Mouse (Mus musculus): ENCODE measurements around the gene Enkur.
"Not testable (repeated sequence)": the region's sequence is repeated elsewhere in the genome, so short reads cannot be mapped to it uniquely, and the experiment has no call there.

Gene Enkur

DNA sequence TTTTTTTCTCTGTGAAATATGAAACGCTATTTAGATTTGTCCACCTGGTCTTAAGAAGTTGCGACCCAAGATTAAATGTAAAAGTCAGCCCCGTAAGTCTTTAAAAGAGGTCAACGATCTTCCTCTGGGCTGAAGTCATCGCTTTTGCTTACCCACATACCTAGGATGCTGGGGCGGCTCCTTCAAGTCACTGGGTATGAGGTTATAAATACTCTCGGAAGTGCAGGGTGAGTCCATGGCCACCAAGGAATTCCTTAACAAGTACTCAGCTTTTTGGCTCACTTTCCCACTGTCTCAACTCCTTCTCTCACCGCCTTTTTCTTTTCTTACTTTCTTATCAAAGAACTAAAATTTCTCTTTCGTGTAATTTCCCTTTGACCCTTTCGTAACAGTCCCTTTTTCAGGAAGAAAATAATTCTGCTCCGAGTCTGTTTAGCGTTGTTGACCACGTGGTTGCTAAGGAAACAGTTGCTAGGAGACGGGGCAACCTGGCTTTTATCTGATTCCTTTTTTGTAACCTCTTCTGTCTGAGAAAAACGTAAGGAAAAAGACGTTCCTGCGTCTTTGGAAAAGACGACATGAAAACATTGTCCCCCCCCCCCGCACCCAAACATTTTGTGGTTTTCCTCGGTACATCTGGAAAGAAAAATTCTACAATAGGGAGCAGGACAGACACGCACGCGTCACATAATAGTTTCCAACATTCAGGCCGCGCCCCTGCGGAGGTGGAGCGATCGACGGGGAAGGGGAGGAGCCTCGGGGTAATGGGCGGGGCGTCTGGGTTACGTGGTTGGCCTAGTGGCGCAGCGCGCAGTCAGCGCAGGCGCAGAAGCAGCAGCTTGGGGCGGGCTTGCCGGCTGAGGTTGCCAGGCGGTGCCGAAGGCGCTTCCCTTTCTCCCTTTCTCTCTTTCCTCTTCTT, at the start of gene Enkur, which contains the start of gene Thnsl1:
TSS of gene Enkur (minus strand) at position 454 of the 919 bp plus-strand sequence.
TSS of gene Thnsl1 (plus strand) at position 813 of the 919 bp plus-strand sequence.
- DNase-seq (ENCODE audit: low spot score): peak; percentile 97

DNA sequence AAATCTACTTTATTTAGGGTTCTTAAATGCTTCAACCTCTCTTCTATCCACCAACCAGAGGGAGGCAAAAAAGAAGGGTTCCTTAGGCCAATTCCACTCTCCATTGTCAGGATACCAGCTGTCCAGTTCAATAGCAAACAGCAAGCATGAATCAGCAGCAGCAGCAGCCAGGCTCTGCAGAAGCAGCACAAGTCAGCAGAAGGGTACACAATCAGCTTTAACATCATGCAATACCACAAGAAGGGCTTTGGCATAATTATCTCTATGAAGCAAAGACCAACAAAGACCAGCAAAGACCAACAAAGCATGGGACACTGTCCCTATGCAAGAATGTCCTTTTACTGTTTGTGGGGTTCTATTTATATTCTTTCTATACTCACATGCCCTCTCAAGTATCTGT, 49.1 kb upstream of the Enkur start:
- no peak for DNase-seq (ENCODE audit: low spot score)

DNA sequence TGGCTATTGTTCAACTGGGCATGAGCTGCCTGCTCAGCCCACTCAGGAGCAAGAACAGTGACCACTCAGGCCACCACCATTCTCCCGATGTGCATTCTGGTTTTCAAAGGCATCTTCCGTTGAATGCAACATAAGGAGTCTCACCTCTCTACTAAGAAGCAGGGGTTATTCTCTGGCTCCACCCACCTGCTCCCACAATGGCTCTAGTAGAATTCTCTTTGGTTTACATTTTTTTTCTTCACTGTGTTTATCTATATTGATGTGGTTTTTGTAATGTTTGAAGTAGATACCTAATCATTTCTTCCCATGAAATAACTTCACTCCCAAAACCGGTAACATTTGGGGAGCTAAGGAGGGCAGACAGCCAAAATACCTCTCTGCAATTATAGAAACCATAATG, 48.5 kb upstream of the Enkur start:
- no peak for DNase-seq (ENCODE audit: low spot score)

DNA sequence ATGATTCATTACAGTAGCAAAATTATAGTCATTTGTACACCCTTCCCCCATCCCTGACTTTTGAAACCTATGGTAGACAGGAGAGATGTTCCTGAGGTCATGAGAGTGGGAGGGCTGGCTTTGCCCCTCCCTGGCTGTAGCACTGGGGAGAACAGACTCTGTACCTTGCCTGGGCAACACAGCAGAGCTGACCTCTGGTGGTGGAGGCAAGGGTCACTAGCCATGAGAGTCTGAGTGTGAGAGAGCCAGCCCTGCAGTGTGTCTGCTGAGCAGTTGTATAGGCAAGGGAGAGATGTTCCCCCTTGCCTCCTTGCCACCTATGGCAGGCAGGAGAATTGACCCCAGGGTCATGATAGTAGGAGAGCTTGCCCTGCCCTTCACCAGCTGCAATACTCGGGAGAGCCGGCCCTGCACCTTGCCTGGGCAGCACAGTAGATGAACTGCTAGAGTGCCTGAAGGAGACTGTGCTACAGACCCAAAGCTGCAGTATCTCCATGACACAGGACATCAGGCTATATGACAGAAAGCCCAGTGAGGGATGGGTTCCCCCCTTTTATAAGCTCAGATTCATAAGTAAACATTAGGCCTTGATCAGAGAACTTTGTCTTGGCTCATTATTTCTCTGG, 40.4 kb upstream of the Enkur start:
- no peak for DNase-seq (ENCODE audit: low spot score)

DNA sequence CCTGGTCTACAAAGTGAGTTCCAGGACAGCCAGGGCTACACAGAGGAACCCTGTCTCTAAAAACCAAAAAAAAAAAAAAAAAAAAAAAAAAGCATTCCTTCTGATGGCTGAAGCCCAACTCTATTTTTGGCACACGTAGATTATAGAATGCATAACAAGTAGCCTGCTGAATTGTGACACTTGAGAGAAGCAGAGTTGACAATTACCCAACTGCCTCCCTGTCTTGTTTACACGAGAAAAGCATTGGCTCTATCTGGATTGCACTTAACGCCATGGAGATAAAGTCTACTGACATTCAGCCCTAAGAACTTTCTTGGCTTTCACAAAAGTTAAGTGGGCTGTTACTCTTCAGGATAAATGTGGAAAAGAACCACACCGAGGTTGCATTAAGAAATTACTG, 39.8 kb upstream of the Enkur start:
- no peak for DNase-seq (ENCODE audit: low spot score)

DNA sequence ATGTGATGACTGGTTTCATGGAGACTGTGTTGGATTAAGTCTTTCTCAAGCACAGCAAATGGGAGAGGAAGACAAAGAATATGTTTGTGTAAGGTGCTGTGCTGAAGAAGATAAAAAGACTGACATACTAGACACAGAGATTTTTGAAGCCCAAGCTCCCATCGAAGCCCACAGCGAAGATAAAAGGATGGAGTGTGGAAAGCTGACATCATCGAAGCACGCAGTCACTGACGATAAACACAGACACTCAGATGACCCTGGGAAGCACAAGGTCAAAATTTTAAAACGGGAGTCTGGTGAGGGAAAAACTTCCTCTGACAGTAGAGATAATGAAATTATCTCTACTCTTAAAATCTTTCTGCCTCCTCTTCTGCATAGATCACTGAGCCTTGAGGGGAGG, 38.9 kb upstream of the Enkur start:
- not testable (repeated sequence) for DNase-seq (ENCODE audit: low spot score)

DNA sequence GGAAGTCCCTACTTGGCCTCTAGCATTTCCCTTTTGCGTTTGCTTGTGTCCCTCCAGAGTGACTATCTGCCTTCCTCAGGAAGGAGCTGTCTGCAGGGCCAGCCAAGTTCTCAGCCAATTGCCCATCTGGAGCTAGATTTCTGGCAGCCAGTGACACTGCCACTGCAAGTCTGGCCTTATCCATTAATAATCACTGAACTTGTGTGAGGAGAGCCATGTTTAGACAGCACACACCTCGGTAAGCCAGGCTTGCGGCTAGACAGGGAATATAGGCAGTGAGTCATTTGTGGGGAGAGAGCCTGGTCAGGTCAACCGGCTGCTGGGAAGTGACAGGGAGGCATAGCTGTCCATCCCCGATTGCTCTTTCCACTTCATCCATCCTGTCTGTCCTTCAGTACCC, 31.7 kb upstream of the Enkur start:
- DNase-seq (ENCODE audit: low spot score): no peak

DNA sequence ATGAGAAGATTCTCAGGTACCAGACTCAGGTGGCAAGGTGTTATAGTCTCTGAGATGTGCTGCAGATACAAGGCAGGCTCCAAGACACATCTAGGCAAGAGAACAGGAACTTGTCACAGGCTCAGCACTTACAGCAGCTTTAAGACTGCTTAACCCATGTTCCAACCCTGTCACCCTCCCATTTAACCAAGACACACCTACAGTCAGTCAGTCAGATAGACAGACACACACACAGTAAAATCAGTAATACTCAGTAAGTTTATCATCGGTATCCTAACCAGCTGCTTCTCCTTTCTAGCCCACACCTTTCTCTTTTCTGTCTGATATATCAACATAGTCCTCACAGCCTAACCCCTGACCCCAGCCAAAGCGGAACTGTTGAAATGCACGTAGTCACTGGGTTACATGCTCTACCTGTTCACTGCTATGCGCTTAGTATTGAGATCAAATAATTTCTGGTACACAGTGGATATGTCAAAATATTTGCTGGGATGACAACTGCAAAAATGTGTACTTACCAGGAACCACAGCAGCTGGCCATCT, 30.8 kb upstream of the Enkur start:
- no peak for DNase-seq (ENCODE audit: low spot score)

DNA sequence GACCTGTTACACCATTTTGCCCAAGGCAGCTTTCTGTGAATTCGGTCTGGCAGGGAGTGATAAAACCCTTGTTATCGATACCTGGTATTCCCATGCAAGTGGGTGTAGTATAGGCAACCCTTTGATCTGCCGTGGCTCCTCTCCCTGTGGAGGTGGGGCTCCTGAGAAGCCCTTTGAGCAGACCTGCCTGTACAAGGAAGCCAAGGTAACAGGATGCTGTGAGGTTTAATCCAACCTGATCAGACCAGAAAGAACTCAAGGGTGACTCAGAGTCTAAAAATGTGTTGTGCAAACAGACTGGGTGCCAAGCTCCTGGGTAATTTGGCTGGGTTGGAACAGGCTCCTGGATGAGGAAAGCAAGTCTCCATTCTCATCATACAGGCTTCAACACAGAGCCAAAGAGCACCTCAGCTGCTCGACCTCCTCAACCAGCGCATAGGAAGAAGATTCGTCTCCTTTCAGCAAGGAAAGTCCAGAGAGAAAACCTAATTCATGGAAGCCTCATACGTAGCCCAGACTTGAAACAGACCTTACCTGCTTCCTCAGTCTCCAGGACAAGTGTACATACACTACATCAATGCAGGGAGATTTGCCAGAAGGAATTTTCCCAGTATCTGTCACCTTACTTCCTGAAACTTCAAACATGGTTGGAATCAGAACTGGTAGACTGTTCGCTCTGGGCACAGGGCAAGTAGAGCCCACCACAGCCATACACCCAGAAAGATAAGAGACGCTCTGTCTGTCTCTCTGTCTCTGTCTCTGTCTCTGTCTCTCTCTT, 29.9 kb upstream of the Enkur start:
- DNase-seq (ENCODE audit: low spot score): peak; percentile 5

DNA sequence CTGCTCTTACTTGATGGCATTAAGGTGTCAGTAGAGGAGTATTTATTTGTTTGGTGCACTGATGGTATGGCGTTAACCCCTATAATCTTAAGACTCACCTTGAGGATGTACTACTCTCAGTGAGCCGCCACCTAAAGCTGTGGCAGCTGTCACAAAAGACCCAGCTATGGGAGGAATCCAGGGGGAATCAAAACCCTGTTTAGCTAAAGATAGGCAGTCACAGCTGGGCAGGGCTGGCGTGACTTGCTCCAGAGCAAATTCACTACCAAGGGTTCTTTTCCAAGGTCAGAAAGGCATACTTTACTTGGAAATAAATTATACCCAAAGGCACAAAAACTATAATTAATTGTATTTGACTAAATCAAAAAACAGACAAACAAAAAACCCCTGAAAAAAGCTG, 26.0 kb upstream of the Enkur start:
- DNase-seq (ENCODE audit: low spot score): no peak

DNA sequence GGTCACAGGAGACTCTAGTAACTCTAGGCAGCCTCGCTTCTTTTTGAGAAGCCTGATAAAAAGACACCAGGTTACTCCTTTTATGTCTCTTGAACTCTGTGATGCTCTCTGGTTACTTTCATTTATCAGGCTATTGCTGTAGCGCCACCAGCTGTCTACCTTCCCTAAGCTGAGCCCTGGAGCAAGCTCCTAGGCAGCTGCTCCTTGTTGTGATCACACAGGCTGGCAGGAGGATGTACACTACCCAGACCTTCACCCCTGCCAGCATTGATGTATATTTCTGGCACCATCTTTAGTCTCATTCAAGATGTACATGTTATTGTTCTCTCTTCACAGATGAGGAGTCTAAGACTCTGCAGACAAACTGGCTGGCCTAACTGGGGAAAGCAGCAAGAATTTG, 25.1 kb upstream of the Enkur start:
- no peak for DNase-seq (ENCODE audit: low spot score)

DNA sequence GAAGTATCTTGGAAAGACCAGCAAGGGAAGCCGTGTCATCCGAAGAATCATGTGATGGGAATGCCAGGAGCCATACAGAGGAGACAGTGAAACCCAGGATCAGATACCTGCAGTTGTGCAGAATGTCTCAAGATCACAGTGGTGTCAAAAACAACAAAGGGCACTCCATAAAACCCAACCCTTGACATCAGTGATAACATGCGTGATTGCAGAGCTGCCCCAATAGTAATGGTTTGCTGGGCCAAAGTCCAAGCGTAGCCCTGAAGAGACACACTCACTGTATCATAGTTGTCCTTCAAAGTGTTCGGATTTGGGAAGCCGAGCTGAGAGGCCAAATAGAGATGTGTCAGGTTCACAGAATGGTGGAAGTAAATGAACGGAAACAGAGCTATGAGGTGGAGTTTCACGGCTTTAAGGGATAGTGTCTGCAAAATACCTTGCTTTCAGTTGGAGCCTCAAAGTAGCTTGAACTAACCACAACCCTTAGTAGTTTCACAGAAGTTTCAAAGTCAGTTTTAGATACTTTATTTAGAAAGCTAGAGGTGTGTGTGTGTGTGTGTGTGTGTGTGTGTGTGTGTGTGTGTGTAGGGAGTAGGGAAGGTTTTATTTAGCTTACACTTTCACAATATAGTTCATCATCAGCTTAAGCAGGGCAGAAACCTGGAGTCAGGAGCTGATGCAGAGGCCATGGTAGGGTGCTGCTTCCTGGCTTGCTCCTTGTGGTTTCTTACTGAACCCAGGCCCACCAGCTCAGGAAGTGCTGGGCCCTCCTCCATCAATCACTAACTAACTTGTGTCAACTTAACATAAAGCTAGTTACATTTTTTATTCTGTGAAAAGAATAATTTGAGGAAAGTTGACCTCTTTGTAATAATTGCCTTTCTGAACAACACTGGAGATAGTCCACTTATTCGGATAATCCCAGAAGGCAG, 17.6 kb upstream of the Enkur start:
- DNase-seq (ENCODE audit: low spot score): no peak

DNA sequence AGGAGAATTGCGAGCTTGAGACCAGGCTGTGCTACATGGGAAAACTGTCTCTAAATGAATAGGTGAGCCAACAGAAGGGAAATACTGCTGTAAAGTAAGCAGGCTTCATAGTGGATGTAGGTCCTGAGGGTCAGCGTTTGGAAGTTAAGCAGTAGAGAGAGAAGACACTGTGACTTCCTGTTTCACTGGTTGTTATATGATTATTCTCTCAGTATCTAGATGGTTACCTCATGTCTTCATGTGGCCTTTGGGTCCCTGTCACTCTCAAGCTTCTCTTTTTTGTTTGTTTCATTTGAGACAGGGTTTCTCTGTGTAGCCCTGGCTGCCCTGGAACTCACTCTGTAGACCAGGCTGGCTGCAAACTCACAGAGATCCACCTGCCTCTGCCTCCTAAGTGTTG, 10.1 kb upstream of the Enkur start:
- no peak for DNase-seq (ENCODE audit: low spot score)

DNA sequence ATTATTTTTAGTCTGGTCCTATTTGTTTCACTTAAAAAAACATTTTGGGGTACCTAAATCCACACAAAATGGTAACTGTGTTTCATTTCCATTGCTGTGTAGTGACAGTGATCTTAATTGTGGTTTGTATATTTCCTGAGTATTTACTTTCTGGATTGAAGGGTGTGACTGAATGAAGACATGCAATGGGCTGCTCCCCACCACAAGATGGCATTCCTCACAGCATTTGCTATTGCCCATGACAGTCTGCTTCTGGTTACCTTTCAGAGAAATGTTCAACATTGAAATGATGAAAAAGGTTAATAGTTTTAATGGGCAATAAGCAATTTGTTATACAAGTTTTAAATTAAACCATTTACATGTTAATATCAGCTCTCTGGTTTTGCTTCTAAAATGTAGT, 9.2 kb upstream of the Enkur start:
- no peak for DNase-seq (ENCODE audit: low spot score)

DNA sequence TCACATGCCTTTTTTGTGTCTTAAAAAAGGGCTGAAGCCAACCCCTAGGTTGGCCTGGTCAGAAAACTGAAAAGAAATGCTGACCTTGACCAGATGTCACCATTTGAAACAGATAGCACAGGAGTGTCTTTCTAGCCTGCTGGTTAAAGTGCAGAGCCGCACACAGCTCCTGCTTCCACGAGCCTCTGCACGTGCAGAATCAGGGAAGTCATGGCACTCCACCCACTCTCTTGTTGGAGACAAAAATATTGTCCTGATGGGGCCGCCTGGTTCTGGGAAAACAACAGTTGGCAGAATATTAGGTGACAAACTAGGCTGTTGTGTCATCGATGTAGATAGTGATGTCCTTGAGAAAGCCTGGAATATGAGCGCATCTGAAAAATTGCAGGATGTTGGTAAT, 6.2 kb upstream of the Enkur start:
- no peak for DNase-seq (ENCODE audit: low spot score)

DNA sequence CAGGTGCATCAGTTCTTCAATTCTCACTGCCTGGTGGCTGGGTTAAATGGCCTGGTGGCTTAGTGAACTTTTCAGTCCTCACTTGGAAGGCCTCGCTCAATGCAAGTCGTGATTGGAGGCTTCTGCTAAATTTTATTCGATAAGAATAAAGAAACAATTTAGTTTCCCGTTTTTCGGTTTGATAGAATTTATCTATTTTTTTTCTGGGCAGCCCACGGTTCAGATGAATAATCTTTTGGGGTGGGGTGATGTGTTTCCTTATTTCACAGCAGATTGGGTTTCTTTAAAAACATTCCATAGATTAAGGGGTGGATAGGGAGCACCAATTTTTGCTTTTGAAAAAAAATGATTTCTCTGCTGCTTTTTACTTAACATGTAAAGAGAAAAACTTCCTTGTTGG, 1.1 kb upstream of the Enkur start:
- no peak for DNase-seq (ENCODE audit: low spot score)

DNA sequence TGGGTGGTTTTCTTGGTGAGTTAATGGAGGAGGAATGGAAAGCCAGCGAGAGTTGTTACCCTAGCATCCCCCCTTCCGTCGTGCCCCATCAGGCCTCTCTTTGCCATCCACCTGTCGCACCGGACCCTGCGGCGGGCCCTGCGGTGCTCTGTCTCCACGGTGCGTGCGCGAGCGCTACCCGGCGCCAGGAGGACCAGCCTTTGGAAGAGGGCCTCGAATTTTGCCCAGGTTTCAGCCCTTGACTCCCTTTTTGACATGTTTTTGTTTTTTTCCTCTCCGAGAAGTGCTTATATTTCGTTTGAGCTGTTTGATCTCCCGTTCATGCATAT, 630 bp upstream of the Enkur start:
- no peak for DNase-seq (ENCODE audit: low spot score)

DNA sequence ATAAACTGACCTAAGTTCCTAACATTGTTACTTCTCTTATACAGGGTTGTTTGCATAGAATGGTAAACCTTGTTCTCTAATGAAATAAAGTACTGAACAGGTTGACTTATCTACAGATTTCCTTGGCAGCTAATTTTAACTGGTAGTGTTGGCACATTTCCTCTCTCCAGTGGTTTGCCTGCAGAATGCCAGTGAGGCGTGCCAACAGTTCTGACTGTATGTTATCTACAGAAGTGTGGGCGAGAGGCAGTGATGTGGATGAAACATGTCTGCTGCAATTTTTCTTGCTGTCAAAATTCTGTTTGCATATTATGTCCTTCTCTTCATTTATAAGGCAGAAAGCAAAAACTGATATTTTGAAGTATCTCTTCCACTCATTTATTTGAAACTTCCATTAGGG, 2.4 kb downstream of the Enkur start:
- DNase-seq (ENCODE audit: low spot score): no peak

DNA sequence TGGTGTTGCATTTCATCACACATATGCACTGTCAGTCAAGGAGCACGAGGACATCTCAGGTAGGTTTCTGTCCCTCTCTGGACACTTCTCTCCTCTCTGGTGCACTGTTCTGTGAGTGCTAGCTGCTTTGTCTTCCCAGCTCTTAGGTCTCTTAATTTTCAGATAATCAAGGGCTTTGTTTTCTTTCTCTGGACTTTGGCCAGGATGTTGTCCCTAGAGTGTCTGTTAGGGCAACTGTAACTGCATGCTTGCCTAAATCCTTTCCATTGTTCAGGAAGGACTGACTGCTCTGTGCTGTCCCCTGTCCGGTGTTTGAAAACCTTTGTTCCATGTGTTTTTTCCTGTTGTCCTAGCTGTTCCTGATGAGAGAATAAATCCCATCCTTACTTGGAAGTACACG, 6.1 kb downstream of the Enkur start:
- DNase-seq (ENCODE audit: low spot score): no peak

DNA sequence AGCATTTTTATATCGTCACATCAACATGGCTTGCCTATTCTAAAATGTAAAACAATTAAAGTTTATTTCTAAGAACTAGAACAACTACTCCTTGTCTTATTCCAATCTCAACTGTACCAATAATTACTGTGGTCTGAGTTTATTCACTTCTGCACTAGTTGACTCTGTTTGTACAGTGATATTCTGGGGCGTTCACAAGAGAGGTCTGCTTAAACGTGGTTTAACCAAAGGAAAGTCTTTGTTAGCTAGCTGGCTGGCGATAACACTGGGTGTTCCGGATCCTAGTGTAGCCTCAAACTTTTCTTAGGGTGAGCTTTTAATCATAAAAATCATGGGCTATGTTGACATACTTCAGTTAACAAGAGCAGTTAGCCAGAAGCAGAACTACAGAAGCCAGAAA, 9.9 kb downstream of the Enkur start:
- DNase-seq (ENCODE audit: low spot score): no peak

DNA sequence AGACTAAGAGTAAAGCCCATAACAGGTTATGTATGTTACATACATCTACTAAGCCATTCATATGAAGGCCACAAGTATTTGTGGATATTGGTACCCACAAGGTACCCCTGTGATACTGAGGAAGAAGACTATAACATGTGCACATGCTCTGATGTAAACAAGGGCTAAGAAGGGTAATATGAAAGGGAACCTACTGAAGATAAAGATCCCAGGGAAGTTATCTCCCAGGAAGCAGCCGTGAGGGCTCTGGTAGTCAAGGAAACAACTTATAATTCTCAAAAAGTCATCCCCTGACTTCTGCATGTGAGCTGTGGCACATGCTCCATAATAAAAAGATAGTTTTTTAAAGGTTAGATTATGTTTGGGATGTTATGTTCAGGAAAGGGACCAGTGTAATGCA, 13.9 kb downstream of the Enkur start:
- DNase-seq (ENCODE audit: low spot score): no peak

DNA sequence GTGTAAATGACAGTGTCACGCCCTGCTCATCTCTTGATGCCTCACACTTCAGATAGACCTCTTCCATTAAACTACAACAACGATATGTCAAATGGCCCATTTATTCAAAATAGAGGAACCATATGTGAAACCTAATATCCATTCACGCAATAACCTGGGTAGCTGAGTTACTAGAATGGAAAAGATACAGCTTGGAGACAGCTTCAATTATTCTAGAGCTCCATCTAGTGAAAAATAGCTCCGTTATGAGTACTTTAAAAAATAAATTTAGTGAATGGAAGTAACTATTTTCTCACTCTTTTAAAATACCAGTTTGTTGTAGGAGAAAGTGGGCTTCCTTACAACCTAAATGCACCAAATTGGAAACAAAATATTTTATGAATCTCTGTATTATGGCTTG, 16.6 kb downstream of the Enkur start:
- no peak for DNase-seq (ENCODE audit: low spot score)

Measured in testis, postnatal 14 days (tissue).